Mouse (Mus musculus): ENCODE measurements around the gene Eif4g1. TPM values are rescaled to one million over a fixed set of nuclear protein-coding genes. Genes with fewer than 3 reads are reported as not detected.
A peak's percentile ranks its signal among the peaks of the same experiment; 100 is the strongest.

Eif4g1 gene
- total RNA-seq, 2 experiments from 2014 or later, result 395 to 402 TPM

DNA sequence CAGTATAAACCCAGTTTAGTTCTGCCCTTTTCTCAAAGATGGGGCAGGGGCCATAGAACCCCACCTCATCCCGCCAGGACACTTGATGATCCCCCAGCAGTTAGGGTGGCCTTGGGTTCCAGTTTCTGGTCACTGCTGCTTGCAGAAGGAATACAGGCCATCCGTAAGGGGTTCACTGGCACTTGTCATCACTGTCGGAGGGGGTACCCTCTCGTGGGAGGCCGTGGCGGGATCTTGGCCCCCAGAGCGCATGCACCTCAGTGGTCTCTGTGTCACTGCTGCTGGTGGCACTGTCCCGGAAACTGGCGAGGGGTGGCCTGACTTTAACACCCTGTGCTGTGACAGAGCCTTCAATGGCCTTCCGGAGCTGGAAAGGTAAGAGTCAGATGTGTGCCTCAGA lies 35.0 kb downstream of the Eif4g1 start:
- intact Hi-C loops (cut with DNase I), result no loop called here
- no peak for DNase-seq

- intact Hi-C loops (cut with DNase I), result no loop called here
- no peak for DNase-seq
Observed at GRCm38 (mm10) chr16:20703699-20704400, 35.7 kb downstream of the Eif4g1 start.

GRCm38 (mm10) chr16:20705786-20706185 lies 37.7 kb downstream of the Eif4g1 start:
- no peak for DNase-seq
- intact Hi-C loops (cut with DNase I), result no loop called here

GRCm38 (mm10) chr16:20706407-20707055 lies 38.4 kb downstream of the Eif4g1 start:
- intact Hi-C loops (cut with DNase I), result no loop called here
- no peak for DNase-seq

DNA sequence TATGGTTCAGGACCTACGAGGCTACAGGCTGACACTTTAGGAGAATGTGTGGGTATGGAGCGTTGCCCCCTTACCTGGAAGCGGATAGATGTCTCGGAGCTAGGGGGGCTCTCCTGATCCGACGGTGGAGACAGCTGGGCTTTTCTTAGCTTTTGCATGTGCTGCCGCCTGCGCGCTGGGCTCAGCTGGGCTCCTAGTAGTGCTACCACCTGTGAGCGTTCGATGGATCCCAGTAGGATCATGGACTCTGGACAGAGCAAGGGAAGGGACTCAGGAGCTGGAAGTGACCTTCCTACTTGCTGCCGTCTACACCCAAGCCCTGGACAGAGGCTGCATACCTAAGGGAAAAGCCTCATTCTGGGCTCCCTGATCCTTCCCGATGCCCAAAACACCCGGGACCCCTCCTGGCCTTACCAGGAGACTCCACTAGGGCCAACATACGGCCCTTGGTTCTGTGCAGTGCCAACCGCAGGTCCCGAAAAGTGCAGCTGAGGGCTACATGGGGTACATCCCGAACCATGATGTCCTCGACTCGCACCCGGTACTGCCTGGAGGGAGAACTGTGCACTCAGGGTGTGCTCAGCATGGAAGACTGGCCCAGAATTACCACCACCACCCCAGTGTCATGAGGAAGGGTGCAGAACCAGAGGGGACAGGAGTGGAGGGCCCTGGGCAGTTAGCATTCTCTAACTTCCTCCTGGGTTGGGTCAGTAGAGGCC lies 40.3 kb downstream of the Eif4g1 start:
- intact Hi-C loops (cut with DNase I), result no loop called here
- DNase-seq, result no peak

GRCm38 (mm10) chr16:20708939-20709734 lies 41.0 kb downstream of the Eif4g1 start:
- intact Hi-C loops (cut with DNase I), result no loop called here
- no peak for DNase-seq

GRCm38 (mm10) chr16:20710370-20710769 lies 42.3 kb downstream of the Eif4g1 start:
- DNase-seq, result no peak
- intact Hi-C loops (cut with DNase I), result no loop called here

DNA sequence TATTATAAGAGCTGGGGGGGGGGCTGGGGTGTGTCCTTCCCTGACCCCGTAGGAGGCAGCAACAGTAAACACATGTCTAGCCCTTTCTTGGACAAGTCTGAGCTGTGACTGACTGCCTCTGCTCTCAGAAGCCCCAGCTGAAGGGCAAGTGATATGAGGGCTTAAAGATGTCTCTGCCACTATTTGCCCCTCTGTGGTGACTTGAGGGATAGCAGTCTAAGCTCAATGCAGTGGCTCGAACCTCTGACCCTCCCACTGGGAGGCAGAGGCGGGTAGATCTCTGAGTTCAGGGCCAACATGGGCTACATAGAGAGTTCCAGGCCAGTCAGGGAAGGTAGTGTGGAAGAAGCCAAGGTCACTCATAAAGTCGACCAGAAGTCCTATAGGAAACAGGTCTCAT lies 42.7 kb downstream of the Eif4g1 start:
- intact Hi-C loops (cut with DNase I), result no loop called here
- no peak for DNase-seq

DNA sequence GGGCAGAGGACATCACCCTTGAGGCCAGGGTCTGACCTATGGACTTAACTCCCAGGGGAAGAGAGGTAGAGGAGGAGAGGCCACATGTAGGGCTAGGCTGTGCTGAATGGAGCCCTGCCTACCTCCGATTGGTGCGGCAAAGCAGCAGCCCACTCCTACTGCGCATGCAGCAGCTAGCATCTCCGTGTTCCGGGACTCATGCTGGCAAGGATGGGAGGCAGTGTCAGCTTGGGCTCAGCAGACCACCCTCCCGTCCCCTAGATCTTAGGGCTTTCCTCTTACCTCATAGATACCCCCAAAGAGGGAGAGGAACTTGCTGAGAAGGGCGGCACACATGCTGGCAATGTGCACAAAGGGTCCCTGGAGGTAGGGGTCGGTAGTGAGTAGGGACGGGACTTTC lies 44.1 kb downstream of the Eif4g1 start:
- intact Hi-C loops (cut with DNase I), result no loop called here
- no peak for DNase-seq

DNA sequence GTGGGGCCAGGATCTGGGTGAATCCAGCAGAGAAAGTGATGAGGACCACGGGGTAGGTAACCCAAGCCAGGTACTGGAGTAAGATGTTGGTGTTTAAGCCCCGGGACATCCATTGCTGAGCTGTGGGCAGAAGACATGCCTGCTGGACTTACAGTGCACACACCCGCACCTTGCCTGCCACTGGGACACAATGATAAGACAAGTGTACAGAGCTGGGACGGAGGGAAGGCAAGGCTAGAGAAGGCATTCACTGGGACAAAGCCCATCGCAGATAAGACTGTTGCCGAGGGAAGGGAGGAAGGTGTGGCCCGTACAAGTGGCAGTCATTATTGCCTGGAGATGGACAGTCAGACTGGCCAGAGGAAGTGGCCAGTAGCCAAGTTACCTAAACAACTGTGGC lies 44.8 kb downstream of the Eif4g1 start:
- intact Hi-C loops (cut with DNase I), result no loop called here
- no peak for DNase-seq

GRCm38 (mm10) chr16:20714307-20715080 lies 46.4 kb downstream of the Eif4g1 start:
- intact Hi-C loops (cut with DNase I), result no loop called here
- DNase-seq, result no peak

DNA sequence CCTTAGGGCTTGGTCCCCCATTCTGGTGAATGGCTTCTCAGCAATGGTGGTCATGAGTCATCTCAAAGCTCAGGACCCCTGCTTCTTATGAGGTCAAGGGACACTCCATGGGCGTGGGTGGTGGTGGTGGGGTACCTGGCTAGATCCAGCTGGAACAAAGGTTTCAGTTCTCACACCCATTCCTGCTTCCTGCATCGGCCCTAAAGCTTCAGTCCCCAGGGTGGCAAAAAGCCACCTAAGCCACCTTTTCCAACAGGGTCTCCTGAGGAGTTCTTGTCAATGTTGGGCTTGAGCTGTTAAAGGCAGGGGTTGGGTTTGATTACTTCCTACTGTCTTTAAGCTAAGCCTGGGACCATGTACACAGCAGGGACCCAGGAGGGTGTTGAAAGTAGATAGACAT lies 47.0 kb downstream of the Eif4g1 start:
- no peak for DNase-seq
- intact Hi-C loops (cut with DNase I), result no loop called here

DNA sequence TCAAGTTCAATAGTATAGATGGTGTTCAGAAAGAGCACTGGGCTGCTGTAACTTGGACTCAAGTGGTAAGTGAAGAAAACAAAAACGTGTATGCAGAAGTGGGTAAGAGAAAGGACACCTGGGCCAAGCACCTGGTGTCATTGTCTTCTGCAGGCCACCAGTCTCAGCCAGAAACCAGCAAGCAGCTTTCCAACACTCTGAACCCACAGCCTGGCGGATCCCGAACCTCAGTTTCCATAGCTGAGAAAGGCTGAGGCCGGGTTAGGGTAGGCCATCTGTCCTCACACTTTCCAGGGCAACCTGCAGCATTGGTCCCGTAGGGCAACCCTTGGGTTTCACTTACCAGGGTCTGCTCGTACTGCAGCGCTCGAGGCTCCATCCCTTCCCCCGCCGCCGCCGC lies 47.5 kb downstream of the Eif4g1 start:
- DNase-seq, result no peak
- intact Hi-C loops (cut with DNase I), result no loop called here

DNA sequence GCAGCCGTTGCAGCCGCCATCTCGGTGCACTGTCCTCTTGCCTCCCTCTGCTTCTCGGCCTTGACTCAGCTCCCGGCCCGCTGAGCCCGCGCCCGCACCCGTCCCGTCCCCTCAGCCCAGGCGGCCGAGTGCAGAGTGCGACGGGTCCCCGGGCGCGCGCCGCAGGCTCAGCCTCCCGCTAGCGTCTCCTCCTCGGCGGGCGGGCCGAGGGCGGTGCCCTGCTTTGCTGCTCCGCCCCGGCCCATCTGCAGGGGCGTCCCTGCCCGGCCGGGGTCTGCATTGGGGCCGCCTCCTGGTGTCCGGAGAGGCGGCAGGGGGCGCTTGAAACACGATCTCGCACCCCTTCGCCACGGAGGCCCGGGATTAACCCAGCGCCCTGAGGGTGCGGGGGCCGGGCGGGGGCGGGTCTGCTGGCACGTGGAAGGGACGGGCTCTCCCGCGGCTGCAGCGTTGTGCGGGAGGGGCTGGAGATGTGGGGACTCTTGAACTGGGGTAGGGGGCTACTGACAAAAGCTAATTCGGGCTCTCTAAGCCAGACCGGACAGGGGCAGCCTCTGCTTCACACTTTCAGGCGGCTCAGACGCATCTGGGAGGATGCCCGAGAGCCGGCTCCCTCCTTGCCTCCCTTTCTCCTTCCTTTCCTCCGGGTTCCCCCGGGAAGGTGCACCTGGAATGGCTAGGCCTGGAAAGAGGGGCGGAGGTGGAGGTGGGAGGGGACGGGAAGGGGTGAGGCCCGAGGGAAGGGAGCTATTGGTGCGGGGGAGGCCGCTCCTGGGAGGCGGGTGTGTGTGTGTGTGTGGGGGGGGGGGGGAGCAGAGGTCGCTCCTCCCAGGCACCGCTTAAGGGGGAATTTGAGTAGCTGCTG lies 48.1 kb downstream of the Eif4g1 start:
- intact Hi-C loops (cut with DNase I), result no loop called here
- peak; percentile 71 to 73 for DNase-seq

DNA sequence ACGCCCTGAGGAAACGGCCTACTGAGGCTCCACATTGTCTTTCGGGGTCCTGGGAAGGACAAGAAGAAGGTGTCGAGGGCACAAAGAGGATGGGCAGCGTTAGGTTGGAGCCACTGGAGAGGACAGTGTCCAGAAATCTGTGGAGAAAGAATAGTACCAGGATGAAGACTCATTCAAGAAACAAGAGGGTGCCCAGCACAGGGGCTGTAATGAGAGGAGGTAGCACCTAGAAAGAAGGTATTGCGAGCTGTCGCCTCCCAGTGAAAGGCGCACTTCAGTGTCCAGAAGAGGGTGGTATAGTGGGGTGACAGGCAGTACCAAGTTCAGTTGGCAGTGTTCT lies 48.7 kb downstream of the Eif4g1 start:
- DNase-seq, result no peak
- intact Hi-C loops (cut with DNase I), result no loop called here

DNA sequence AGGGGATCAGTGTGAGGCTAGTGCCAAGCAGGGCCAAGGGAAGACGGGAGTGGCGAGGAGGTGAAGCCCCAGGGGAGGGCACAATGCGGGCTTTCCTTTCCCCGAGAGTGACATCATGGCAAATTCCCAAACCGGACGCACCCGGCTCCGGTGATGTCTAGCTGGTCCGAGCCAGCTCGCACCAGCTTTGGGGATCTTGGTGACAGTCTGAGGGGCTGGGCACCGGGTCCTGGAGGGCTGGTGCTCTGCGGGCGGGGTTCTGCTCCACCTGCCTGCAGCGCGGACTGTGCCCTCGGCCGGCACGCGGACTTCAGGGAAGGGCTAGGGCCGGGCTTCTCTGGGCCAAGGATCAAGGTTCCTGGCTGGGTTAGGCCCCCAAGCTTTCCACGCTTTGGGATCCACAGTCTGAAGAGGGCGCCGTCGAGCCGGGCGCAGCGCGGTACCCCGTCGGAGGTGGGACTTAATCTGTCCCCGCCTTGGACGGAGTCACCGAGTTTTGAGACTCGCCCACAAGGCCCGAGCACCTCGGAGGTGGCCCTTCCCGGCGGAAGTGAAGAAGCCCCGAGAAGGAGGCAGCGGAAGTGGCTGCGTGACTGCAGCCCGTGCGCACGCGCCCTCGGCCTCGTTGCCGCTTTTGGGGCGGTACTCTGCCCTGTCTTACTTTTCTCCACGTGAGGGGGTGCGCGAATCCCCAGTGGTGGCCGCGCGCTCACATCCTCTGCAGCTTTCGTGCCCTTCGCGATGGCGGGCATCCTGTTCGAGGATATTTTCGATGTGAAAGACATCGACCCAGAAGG lies 49.3 kb downstream of the Eif4g1 start, which contains the start of the genes Polr2h and Clcn2:
TSS of gene Polr2h (plus strand) at position 485 of the 797 bp plus-strand sequence.
TSS of gene Clcn2 (minus strand) at position 566 of the 797 bp plus-strand sequence.
- DNase-seq, result peak; percentile 95 to 98
- intact Hi-C loops (cut with DNase I), result no loop called here

DNA sequence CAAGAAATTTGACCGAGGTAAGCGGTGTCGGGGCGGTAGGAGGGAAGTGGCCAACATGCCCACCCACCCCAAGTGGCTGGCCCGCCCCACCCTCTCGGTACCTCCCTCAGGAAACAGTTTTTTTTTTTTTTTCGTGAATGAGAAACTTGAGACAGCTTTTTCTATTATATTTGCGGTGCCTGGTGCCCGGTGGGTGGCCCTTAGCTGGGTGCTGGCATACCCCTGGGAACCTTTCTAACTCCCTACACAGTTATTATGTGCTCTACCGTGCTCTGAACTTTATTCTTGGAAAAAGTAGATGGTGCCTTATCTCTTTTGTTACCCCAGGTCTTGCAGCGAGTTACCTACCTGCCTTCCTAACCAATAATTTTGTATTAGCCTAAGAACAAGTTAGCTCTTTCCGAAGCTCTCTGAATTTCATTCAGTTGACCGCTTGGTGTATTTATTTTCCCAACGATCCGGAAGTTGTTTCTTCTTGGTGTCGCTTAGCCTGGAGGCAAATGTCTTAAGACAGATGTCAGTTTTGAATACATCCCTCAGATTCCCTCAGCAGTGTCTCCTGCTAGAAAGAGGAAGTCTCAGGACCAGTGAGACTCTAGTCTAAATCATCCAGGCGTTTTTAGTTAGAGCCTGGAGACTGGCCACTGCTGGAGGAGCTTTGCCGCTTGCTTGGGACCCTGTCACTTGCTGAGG lies 50.0 kb downstream of the Eif4g1 start:
- DNase-seq, result no peak
- intact Hi-C loops (cut with DNase I), result no loop called here

DNA sequence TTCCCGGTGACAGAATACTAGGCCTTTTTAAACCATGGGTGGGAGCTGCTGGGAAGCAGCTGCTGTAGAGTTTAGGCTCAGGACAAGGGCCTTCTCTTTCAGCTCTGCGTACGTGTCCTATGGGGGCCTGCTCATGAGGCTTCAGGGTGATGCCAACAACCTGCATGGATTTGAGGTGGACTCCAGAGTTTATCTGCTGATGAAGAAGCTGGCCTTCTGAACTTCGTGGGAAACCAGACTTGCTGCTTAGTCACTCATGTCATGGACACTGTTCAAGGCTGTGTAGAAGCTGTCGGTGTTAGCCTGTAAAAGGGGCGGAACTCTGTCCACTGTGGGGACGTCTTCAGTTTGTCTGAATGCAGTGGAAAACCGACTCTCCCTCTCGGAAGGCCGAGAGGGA lies 53.7 kb downstream of the Eif4g1 start:
- intact Hi-C loops (cut with DNase I), result no loop called here
- no peak for DNase-seq

Measured in gastrocnemius, postnatal 36 days (tissue).